ENCODE assay signal across 11 mouse cellular contexts in the genomic region with DNA sequence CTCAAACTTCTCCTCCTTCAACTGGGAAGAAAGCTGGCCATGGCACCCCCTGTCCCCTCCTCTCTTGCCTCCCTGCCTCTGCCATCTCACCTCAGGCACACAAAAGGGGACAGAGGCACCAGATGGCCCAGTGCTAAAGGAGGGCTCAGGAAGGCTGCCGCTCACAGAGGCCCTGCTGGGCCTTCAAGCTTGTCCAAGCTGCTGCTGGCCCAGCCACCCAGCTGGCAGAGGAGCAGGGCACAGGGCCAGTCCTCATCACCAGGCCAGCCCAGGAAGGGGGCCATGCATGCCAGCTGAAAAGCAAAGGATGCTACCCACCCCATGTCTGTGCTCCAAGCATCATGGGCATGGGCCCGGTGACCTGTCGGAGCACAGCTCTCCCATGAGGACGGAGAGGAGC. TPM values are rescaled to one million over a fixed set of nuclear protein-coding genes. Genes with fewer than 3 reads are reported as not detected.
DNase-seq lines count a peak whose midpoint lies in the region; ATAC-seq and TF ChIP-seq lines count a peak whose summit lies in the region.
"Had no signal": no experiment of that assay in that cellular context is flagged by ENCODE, and none has a peak within 500 bp of the region (broad histone marks: within the 10 kb centered on the region; RNA-seq: fewer than 3 reads in every experiment).

No protein-coding gene starts in this region.

- H3K79me2 ChIP-seq in heart, adult 2 months (replicated peaks; ENCODE audit: control insufficient read depth, insufficient read depth, low read length), result no peaks in the 10 kb centered on the region

- no peak for TF ChIP-seq POLR2A in heart, adult 2 months (IDR thresholded peaks at IDR 0.05; ENCODE audit: insufficient read depth, low read depth, low read length)

- no peak overlapping the region for H3K4me2 ChIP-seq in hindbrain, embryonic 14.5 days (replicated peaks)
- H3K4me2 ChIP-seq: embryonic facial prominence, embryonic 15.5 days had no signal

- H3K4me1 ChIP-seq in heart, adult 2 months (ENCODE audit: control insufficient read depth, insufficient read depth, low read length), result peaks cover 29% of the 10 kb centered on the region
- peaks cover 13% of the 10 kb centered on the region; the same call in 1 of the 2 replicates for H3K4me1 ChIP-seq in hindbrain, embryonic 14.5 days (replicated peaks; ENCODE audit: control insufficient read depth, insufficient read depth, low read length)

- H3K27ac ChIP-seq in heart, adult 2 months, result peak overlapping the region; percentile 78
- H3K27ac ChIP-seq in hindbrain, embryonic 14.5 days, result no peak overlapping the region
- H3K27ac ChIP-seq: embryonic facial prominence, embryonic 15.5 days had no signal

- peak; percentile 66 for ATAC-seq in hindbrain, embryonic 14.5 days (ENCODE audit: low FRiP score)

- intact Hi-C loops in heart, adult 2 months (cut with DNase I), result no loop called here
- intact Hi-C loops in gastrocnemius, postnatal 14 days (cut with DNase I; ENCODE audit: low total_unique reads), result no loop called here

- H3K9me3 ChIP-seq in hindbrain, embryonic 14.5 days (ENCODE audit: control insufficient read depth, low read length), result no peaks in the 10 kb centered on the region
- H3K9me3 ChIP-seq: embryonic facial prominence, embryonic 15.5 days had no signal

- H3K4me3 ChIP-seq in heart, adult 2 months, result no peak overlapping the region
- H3K4me3 ChIP-seq in hindbrain, embryonic 14.5 days (replicated peaks; ENCODE audit: low read length), result no peak overlapping the region
- H3K4me3 ChIP-seq: embryonic facial prominence, embryonic 15.5 days had no signal

- H3K27me3 ChIP-seq in heart, adult 2 months (ENCODE audit: control insufficient read depth, insufficient read depth, low read length), result no peaks in the 10 kb centered on the region
- no peaks in the 10 kb centered on the region for H3K27me3 ChIP-seq in hindbrain, embryonic 14.5 days (ENCODE audit: control insufficient read depth, insufficient read depth, low read length)
- H3K27me3 ChIP-seq: embryonic facial prominence, embryonic 15.5 days had no signal

- DNase-seq in heart, adult 2 months, result no peak
- DNase-seq in heart, adult 8-10 months (ENCODE audit: low spot score), result no peak
- DNase-seq in adipocyte (ENCODE audit: low spot score), result peak; percentile 55
- DNase-seq in cerebellum, postnatal 14 days, result peak; percentile 91 to 92
- DNase-seq in hindbrain, embryonic 14.5 days (ENCODE audit: low spot score), result no peak
- no peak for DNase-seq in gastrocnemius, postnatal 14 days
- DNase-seq in MN1 (ENCODE audit: low spot score), result no peak
- DNase-seq in gastrocnemius, postnatal 10 days, result no peak
- DNase-seq: B cell, adult 2 months; heart, adult 11 months had no signal

- TF ChIP-seq CTCF in heart, adult 2 months (IDR thresholded peaks at IDR 0.05), result no peak

- H3K36me3 ChIP-seq in heart, adult 2 months (ENCODE audit: control insufficient read depth, insufficient read depth, low read length), result no peaks in the 10 kb centered on the region
- no peaks in the 10 kb centered on the region for H3K36me3 ChIP-seq in hindbrain, embryonic 14.5 days (replicated peaks; ENCODE audit: control insufficient read depth, insufficient read depth)
- H3K36me3 ChIP-seq: embryonic facial prominence, embryonic 15.5 days had no signal

- WGBS in heart, adult 2 months, result 89% methylated on average over 4 of the region's 4 CpGs
- 70% methylated on average over 4 of the region's 4 CpGs for WGBS in hindbrain, embryonic 14.5 days

- no peak overlapping the region for H3K9ac ChIP-seq in heart, adult 2 months (ENCODE audit: low read depth, low read length)
- no peak overlapping the region for H3K9ac ChIP-seq in hindbrain, embryonic 14.5 days
- H3K9ac ChIP-seq: embryonic facial prominence, embryonic 15.5 days had no signal

- no peak for TF ChIP-seq EP300 in heart, adult 2 months (IDR thresholded peaks at IDR 0.05; ENCODE audit: insufficient read depth, low read depth, low read length)

RNA-seq across cellular contexts. Expression of gene Ier5, which starts 36.5 kb away (rescaled TPM):
- 10 to 100 TPM; 12.5 to 16.8 TPM for total RNA-seq in heart, adult 2 months (2021)
- polyA plus RNA-seq in heart, adult 2 months (2012; rRNA removed), result 9.8 and 13.5 TPM in 2 replicates
- total RNA-seq in heart, adult 8-10 months (2022), result 10 to 100 TPM; 10.3 to 22.4 (median 13.3) TPM
- 10.5 and 13.0 TPM in 2 replicates for polyA plus RNA-seq in hindbrain, embryonic 14.5 days (2014; fragmentation: Nextera tagmentation; extraction: Ambion mirVana)
- 1 to 10 TPM; 4.6 to 6.4 TPM for total RNA-seq in gastrocnemius, postnatal 14 days (2021)
- 1 to 10 TPM; 5.8 to 9.1 TPM for total RNA-seq in gastrocnemius, postnatal 10 days (2021)

Comparison
In these comparisons a context has a peak if more than half of its experiments do, and no peak if none do; other contexts are left out.
1. DNase-seq: peak in adipocyte (single experiment) and cerebellum, postnatal 14 days (2 of 2); none in heart, adult 2 months (0 of 2), heart, adult 8-10 months (single experiment), hindbrain, embryonic 14.5 days (single experiment), gastrocnemius, postnatal 14 days (single experiment), MN1 (single experiment) and gastrocnemius, postnatal 10 days (single experiment).